Mouse (Mus musculus): ENCODE measurements around the gene Slc30a5. TPM values are rescaled to one million over a fixed set of nuclear protein-coding genes. Genes with fewer than 3 reads are reported as not detected.
A peak's percentile ranks its signal among the peaks of the same experiment; 100 is the strongest.

The Slc30a5 gene
- polyA plus RNA-seq, 1 experiment from 2014 or later, result 53.7 TPM

- H3K27ac ChIP-seq (ENCODE audit: low read length), result no peak overlapping the region
- WGBS, result 42% methylated on average over 21 of the region's 21 CpGs
- H3K4me3 ChIP-seq (replicated peaks; ENCODE audit: low read length), result no peak overlapping the region
- 0 out of 2 replicates have a peak, but pooled peaks cover under 1% of the 10 kb centered on the region for H3K9me3 ChIP-seq (replicated peaks; ENCODE audit: control insufficient read depth, low read length)
- no peaks in the 10 kb centered on the region; the same call in 1 of the 2 replicates for H3K4me1 ChIP-seq (ENCODE audit: control insufficient read depth, insufficient read depth, low read length)
- H3K36me3 ChIP-seq (ENCODE audit: control insufficient read depth, insufficient read depth, low read length), result no peaks in the 10 kb centered on the region
- no peaks in the 10 kb centered on the region for H3K27me3 ChIP-seq (ENCODE audit: control insufficient read depth, insufficient read depth, low read length)
- peak overlapping the region; percentile 39 for H3K4me2 ChIP-seq (ENCODE audit: low read depth, low read length)
- peak overlapping the region; percentile 37; the same call in 1 of the 2 replicates for H3K9ac ChIP-seq (ENCODE audit: low read length)
- ATAC-seq (ENCODE audit: insufficient read depth, low FRiP score), result no peak
These were observed 13.8 kb upstream of the Slc30a5 start for GRCm38 (mm10) chr13:100846891-100847579.

- no peak overlapping the region for H3K27ac ChIP-seq (ENCODE audit: low read length)
- no peaks in the 10 kb centered on the region; the same call in 1 of the 2 replicates for H3K4me1 ChIP-seq (ENCODE audit: control insufficient read depth, insufficient read depth, low read length)
- ATAC-seq (ENCODE audit: insufficient read depth, low FRiP score), result no peak
- no peak overlapping the region for H3K4me2 ChIP-seq (ENCODE audit: low read depth, low read length)
- no peak overlapping the region for H3K9ac ChIP-seq (ENCODE audit: low read length)
- 67% methylated on average over 8 of the region's 8 CpGs for WGBS
- H3K36me3 ChIP-seq (ENCODE audit: control insufficient read depth, insufficient read depth, low read length), result no peaks in the 10 kb centered on the region
- H3K4me3 ChIP-seq (replicated peaks; ENCODE audit: low read length), result no peak overlapping the region
- 0 out of 2 replicates have a peak, but pooled peaks cover 6% of the 10 kb centered on the region for H3K9me3 ChIP-seq (replicated peaks; ENCODE audit: control insufficient read depth, low read length)
- no peaks in the 10 kb centered on the region for H3K27me3 ChIP-seq (ENCODE audit: control insufficient read depth, insufficient read depth, low read length)
These were observed 13.0 kb upstream of the Slc30a5 start for GRCm38 (mm10) chr13:100846254-100846653.

GRCm38 (mm10) chr13:100843944-100844343, 10.7 kb upstream of the Slc30a5 start:
- H3K9me3 ChIP-seq (replicated peaks; ENCODE audit: control insufficient read depth, low read length), result 0 out of 2 replicates have a peak, but pooled peaks cover 6% of the 10 kb centered on the region
- no peak overlapping the region for H3K4me2 ChIP-seq (ENCODE audit: low read depth, low read length)
- WGBS, result 74% methylated on average over 2 of the region's 2 CpGs
- no peak overlapping the region for H3K27ac ChIP-seq (ENCODE audit: low read length)
- no peaks in the 10 kb centered on the region for H3K36me3 ChIP-seq (ENCODE audit: control insufficient read depth, insufficient read depth, low read length)
- H3K4me1 ChIP-seq (ENCODE audit: control insufficient read depth, insufficient read depth, low read length), result no peaks in the 10 kb centered on the region; the same call in 1 of the 2 replicates
- H3K4me3 ChIP-seq (replicated peaks; ENCODE audit: low read length), result no peak overlapping the region
- ATAC-seq (ENCODE audit: insufficient read depth, low FRiP score), result no peak
- no peak overlapping the region for H3K9ac ChIP-seq (ENCODE audit: low read length)
- no peaks in the 10 kb centered on the region for H3K27me3 ChIP-seq (ENCODE audit: control insufficient read depth, insufficient read depth, low read length)

GRCm38 (mm10) chr13:100843016-100843725, 9.9 kb upstream of the Slc30a5 start:
- Histone ChIP-seq H3K4me2 (ENCODE audit: low read depth, low read length) (no peak overlapping the region), H3K9me3 (replicated peaks; ENCODE audit: control insufficient read depth, low read length) (0 out of 2 replicates have a peak, but pooled peaks cover 6% of the 10 kb centered on the region), H3K4me1 (ENCODE audit: control insufficient read depth, insufficient read depth, low read length) (no peaks in the 10 kb centered on the region; the same call in 1 of the 2 replicates), H3K9ac (ENCODE audit: low read length) (no peak overlapping the region), H3K36me3 (ENCODE audit: control insufficient read depth, insufficient read depth, low read length) (no peaks in the 10 kb centered on the region), H3K4me3 (replicated peaks; ENCODE audit: low read length) (no peak overlapping the region), H3K27ac (ENCODE audit: low read length) (no peak overlapping the region), H3K27me3 (ENCODE audit: control insufficient read depth, insufficient read depth, low read length) (no peaks in the 10 kb centered on the region)
- ATAC-seq (ENCODE audit: insufficient read depth, low FRiP score), result peak; percentile 73
- 59% methylated on average over 7 of the region's 7 CpGs for WGBS

DNA sequence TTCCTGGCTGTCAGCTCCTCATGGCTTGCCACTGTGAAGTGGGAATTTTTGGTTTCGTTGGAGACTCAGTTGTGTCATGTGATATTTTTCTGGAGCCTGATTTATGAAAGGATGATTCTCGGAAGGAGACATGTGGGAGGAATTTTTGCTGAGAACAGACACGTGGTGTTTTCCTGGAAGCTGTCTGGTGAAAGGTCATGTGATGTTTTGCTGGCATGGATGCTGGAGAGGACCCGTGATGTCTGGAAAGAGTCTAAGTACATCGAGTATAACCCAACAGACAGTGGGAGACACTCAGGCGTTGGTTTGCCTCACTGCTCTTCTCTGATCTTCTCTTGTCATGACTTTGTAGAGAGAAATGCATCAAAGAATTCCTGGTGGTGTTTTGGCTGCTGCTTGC, 8.5 kb upstream of the Slc30a5 start:
- Histone ChIP-seq H3K4me1 (ENCODE audit: control insufficient read depth, insufficient read depth, low read length) (no peaks in the 10 kb centered on the region; the same call in 1 of the 2 replicates), H3K4me2 (ENCODE audit: low read depth, low read length) (no peak overlapping the region), H3K27me3 (ENCODE audit: control insufficient read depth, insufficient read depth, low read length) (no peaks in the 10 kb centered on the region), H3K36me3 (ENCODE audit: control insufficient read depth, insufficient read depth, low read length) (no peaks in the 10 kb centered on the region), H3K9ac (ENCODE audit: low read length) (no peak overlapping the region), H3K4me3 (replicated peaks; ENCODE audit: low read length) (no peak overlapping the region), H3K9me3 (replicated peaks; ENCODE audit: control insufficient read depth, low read length) (0 out of 2 replicates have a peak, but pooled peaks cover 6% of the 10 kb centered on the region), H3K27ac (ENCODE audit: low read length) (no peak overlapping the region)
- ATAC-seq (ENCODE audit: insufficient read depth, low FRiP score), result no peak
- WGBS, result 63% methylated on average over 6 of the region's 6 CpGs

DNA sequence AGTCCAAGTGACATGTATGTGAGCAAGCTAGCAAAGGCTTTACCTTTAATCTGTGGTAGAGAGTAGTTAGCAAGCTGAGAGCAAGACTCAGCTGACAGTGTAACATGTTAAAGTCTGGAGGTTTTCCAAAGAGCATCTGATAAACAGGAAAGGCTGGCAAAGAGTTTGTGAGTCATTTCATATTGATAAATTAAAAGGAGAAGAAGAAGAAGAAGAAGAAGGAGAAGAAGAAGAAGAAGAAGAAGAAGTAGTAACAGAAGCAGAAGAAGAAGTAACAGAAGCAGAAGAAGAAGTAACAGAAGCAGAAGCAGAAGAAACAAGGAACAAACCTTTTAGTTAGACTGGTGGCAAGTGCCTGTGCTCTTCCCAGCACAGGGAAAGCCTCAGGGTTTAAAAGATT, 1.6 kb upstream of the Slc30a5 start:
- H3K9ac ChIP-seq (ENCODE audit: low read length), result no peak overlapping the region
- ATAC-seq (ENCODE audit: insufficient read depth, low FRiP score), result no peak
- H3K4me2 ChIP-seq (ENCODE audit: low read depth, low read length), result no peak overlapping the region

GRCm38 (mm10) chr13:100833640-100834002, 394 bp upstream of the Slc30a5 start:
- WGBS, result 47% methylated on average over 6 of the region's 6 CpGs
- Histone ChIP-seq H3K36me3 (ENCODE audit: control insufficient read depth, insufficient read depth, low read length) (no peaks in the 10 kb centered on the region), H3K27me3 (ENCODE audit: control insufficient read depth, insufficient read depth, low read length) (no peaks in the 10 kb centered on the region), H3K9ac (ENCODE audit: low read length) (no peak overlapping the region), H3K9me3 (replicated peaks; ENCODE audit: control insufficient read depth, low read length) (no peaks in the 10 kb centered on the region), H3K4me1 (ENCODE audit: control insufficient read depth, insufficient read depth, low read length) (peaks cover 14% of the 10 kb centered on the region; the same call in 1 of the 2 replicates), H3K4me2 (ENCODE audit: low read depth, low read length) (peak overlapping the region; percentile 28), H3K27ac (ENCODE audit: low read length) (no peak overlapping the region), H3K4me3 (replicated peaks; ENCODE audit: low read length) (peak overlapping the region; percentile 84)
- 0 out of 2 replicates have a peak, but pooled peaks have one; percentile 2 for ATAC-seq (ENCODE audit: insufficient read depth, low FRiP score)

More for the DNA sequence above, 1.6 kb upstream of the Slc30a5 start:
- Histone ChIP-seq H3K4me1 (ENCODE audit: control insufficient read depth, insufficient read depth, low read length) (peaks cover 11% of the 10 kb centered on the region; the same call in 1 of the 2 replicates), H3K27me3 (ENCODE audit: control insufficient read depth, insufficient read depth, low read length) (no peaks in the 10 kb centered on the region), H3K9me3 (replicated peaks; ENCODE audit: control insufficient read depth, low read length) (no peaks in the 10 kb centered on the region), H3K27ac (ENCODE audit: low read length) (no peak overlapping the region), H3K4me3 (replicated peaks; ENCODE audit: low read length) (no peak overlapping the region), H3K36me3 (ENCODE audit: control insufficient read depth, insufficient read depth, low read length) (no peaks in the 10 kb centered on the region)

DNA sequence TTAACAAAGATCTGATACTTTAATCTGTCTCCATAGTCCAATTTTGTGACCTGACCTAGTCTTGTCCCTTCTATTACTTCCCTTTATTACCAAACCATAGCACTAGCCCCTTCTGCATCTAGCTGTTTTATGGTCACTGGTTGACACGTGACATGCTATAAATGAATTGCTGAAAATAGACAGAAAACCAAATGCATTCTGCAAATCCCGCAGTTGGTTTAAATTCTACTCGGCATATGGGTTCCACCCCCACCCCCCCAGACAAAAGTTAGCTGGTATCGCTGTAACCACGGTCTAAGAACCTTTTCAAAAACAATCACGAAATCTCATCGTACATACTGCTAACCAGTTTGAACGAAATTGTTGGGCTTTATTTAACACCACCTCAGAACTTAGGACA, 1.0 kb downstream of the Slc30a5 start:
- peak overlapping the region; percentile 92 for H3K9ac ChIP-seq (ENCODE audit: low read length)
- peak overlapping the region; percentile 84 for H3K4me2 ChIP-seq (ENCODE audit: low read depth, low read length)
- WGBS, result 2% methylated on average over 8 of the region's 8 CpGs
- H3K36me3 ChIP-seq (ENCODE audit: control insufficient read depth, insufficient read depth, low read length), result no peaks in the 10 kb centered on the region
- peak overlapping the region; percentile 91 for H3K27ac ChIP-seq (ENCODE audit: low read length)
- H3K4me1 ChIP-seq (ENCODE audit: control insufficient read depth, insufficient read depth, low read length), result peaks cover 14% of the 10 kb centered on the region; the same call in 1 of the 2 replicates
- no peaks in the 10 kb centered on the region for H3K9me3 ChIP-seq (replicated peaks; ENCODE audit: control insufficient read depth, low read length)
- H3K27me3 ChIP-seq (ENCODE audit: control insufficient read depth, insufficient read depth, low read length), result no peaks in the 10 kb centered on the region
- no peak for ATAC-seq (ENCODE audit: insufficient read depth, low FRiP score)
- peak overlapping the region; percentile 84 for H3K4me3 ChIP-seq (replicated peaks; ENCODE audit: low read length)

GRCm38 (mm10) chr13:100831123-100831522, 2.1 kb downstream of the Slc30a5 start:
- WGBS, result 70% methylated on average over 6 of the region's 6 CpGs
- Histone ChIP-seq H3K27ac (ENCODE audit: low read length) (no peak overlapping the region), H3K36me3 (ENCODE audit: control insufficient read depth, insufficient read depth, low read length) (no peaks in the 10 kb centered on the region), H3K4me2 (ENCODE audit: low read depth, low read length) (peak overlapping the region; percentile 84; the same call in 1 of the 2 replicates), H3K9me3 (replicated peaks; ENCODE audit: control insufficient read depth, low read length) (no peaks in the 10 kb centered on the region), H3K9ac (ENCODE audit: low read length) (peak overlapping the region; percentile 1; the same call in 1 of the 2 replicates), H3K4me1 (ENCODE audit: control insufficient read depth, insufficient read depth, low read length) (peaks cover 14% of the 10 kb centered on the region; the same call in 1 of the 2 replicates), H3K27me3 (ENCODE audit: control insufficient read depth, insufficient read depth, low read length) (no peaks in the 10 kb centered on the region), H3K4me3 (replicated peaks; ENCODE audit: low read length) (0 out of 2 replicates have a peak overlapping the region, but pooled peaks have one; percentile 84)
- no peak for ATAC-seq (ENCODE audit: insufficient read depth, low FRiP score)
